Mouse (Mus musculus): Measurements from ENCODE around the gene Tnk1. TPM values are rescaled to one million over a fixed set of nuclear protein-coding genes. Genes with fewer than 3 reads are reported as not detected.

Gene Tnk1
- total and polyA plus RNA-seq, 3 experiments, result 0.25 to 0.35 TPM; not detected in 1

GRCm38 (mm10) chr11:69815155-69815554, 43.4 kb downstream of the Tnk1 start, which contains the start of gene Gm39566:
Gene Gm39566, minus strand, starts transcription at chr11:69815298.
- DNase-seq (ENCODE audit: low read depth, low spot score), result no peak
- Histone ChIP-seq H3K36me3 (ENCODE audit: control insufficient read depth in 1 of 2, insufficient read depth in 2 of 2, low read length in 2 of 2) (no peaks in the 10 kb centered on the region), H3K4me1 (ENCODE audit: control insufficient read depth in 1 of 2, insufficient read depth in 2 of 2, low read length in 2 of 2) (no peaks in the 10 kb centered on the region), H3K27me3 (ENCODE audit: control insufficient read depth in 1 of 2, insufficient read depth in 2 of 2, low read length in 2 of 2) (peaks cover 2 to 5% of the 10 kb centered on the region in 2 experiments), H3K9me3 (replicated peaks; ENCODE audit: insufficient read depth, low read length) (no peaks in the 10 kb centered on the region), H3K79me2 (ENCODE audit: control insufficient read depth, insufficient read depth, low read length, poor library complexity) (no peaks in the 10 kb centered on the region), H3K27ac (ENCODE audit: control insufficient read depth, low read depth, low read length) (no peak within 1 kb of the TSS), H3K9ac (ENCODE audit: control insufficient read depth, low read depth, low read length, poor library complexity, severe bottlenecking) (no peak within 1 kb of the TSS), H3K4me3 (ENCODE audit: control insufficient read depth in 1 of 2, insufficient read depth in 1 of 2, low read depth in 2 of 2, low read length in 2 of 2) (no peak within 1 kb of the TSS)
- 0 out of 2 replicates have a peak, but pooled peaks have one; percentile 22 for TF ChIP-seq ZC3H11A (IDR thresholded peaks at IDR 0.05; ENCODE audit: low read depth, low read length)
- 0 out of 2 replicates have a peak, but pooled peaks have one; percentile 38 for TF ChIP-seq MAZ (IDR thresholded peaks at IDR 0.05; ENCODE audit: low read depth, low read length)
- no peak for TF ChIP-seq RCOR1 (IDR thresholded peaks at IDR 0.05; ENCODE audit: low read depth, low read length)
- peak; percentile 10 for TF ChIP-seq RAD21 (IDR thresholded peaks at IDR 0.05; ENCODE audit: low read depth, low read length)
- TF ChIP-seq MYC (IDR thresholded peaks at IDR 0.05; ENCODE audit: low read depth, low read length), result no peak
- TF ChIP-seq ZMIZ1 (IDR thresholded peaks at IDR 0.05; ENCODE audit: low read depth, low read length), result no peak
- no peak for TF ChIP-seq TAL1 (IDR thresholded peaks at IDR 0.05; ENCODE audit: low read length)
- TF ChIP-seq SMC3 (IDR thresholded peaks at IDR 0.05; ENCODE audit: low read depth, low read length), result 0 out of 2 replicates have a peak, but pooled peaks have one; percentile 30
- no peak for TF ChIP-seq TBP (IDR thresholded peaks at IDR 0.05; ENCODE audit: low read depth, low read length)
- TF ChIP-seq CTCF (IDR thresholded peaks at IDR 0.05 in 2 of 3, conservative IDR thresholded peaks at IDR 0.05 in 1 of 3; ENCODE audit: control insufficient read depth in 1 of 3, insufficient read depth in 1 of 3, low read depth in 2 of 3, low read length in 3 of 3, poor library complexity in 1 of 3, severe bottlenecking in 1 of 3), result peak in 2 of 3 experiments; percentile 29 to 31; a peak in 3 of 6 replicates

GRCm38 (mm10) chr11:69810280-69810679, 48.2 kb downstream of the Tnk1 start:
- H3K79me2 ChIP-seq (ENCODE audit: control insufficient read depth, insufficient read depth, low read length, poor library complexity), result no peaks in the 10 kb centered on the region
- no peak overlapping the region for H3K4me3 ChIP-seq (ENCODE audit: control insufficient read depth in 1 of 2, insufficient read depth in 1 of 2, low read depth in 2 of 2, low read length in 2 of 2)
- H3K4me1 ChIP-seq (ENCODE audit: control insufficient read depth in 1 of 2, insufficient read depth in 2 of 2, low read length in 2 of 2), result no peaks in the 10 kb centered on the region
- peaks cover 2 to 3% of the 10 kb centered on the region in 2 experiments for H3K27me3 ChIP-seq (ENCODE audit: control insufficient read depth in 1 of 2, insufficient read depth in 2 of 2, low read length in 2 of 2)
- TF ChIP-seq ZC3H11A (IDR thresholded peaks at IDR 0.05; ENCODE audit: low read depth, low read length), result peak; percentile 15; the same call in 1 of the 2 replicates
- peak; percentile 59 for TF ChIP-seq SMC3 (IDR thresholded peaks at IDR 0.05; ENCODE audit: low read depth, low read length)
- no peak for TF ChIP-seq ZNF384 (IDR thresholded peaks at IDR 0.05; ENCODE audit: low read depth, low read length)
- TF ChIP-seq CTCF (IDR thresholded peaks at IDR 0.05 in 2 of 3, conservative IDR thresholded peaks at IDR 0.05 in 1 of 3; ENCODE audit: control insufficient read depth in 1 of 3, insufficient read depth in 1 of 3, low read depth in 2 of 3, low read length in 3 of 3, poor library complexity in 1 of 3, severe bottlenecking in 1 of 3), result peak in 2 of 3 experiments; percentile 35 to 52; a peak in 4 of 6 replicates
- peak; percentile 45 for TF ChIP-seq RAD21 (IDR thresholded peaks at IDR 0.05; ENCODE audit: low read depth, low read length)
- no peak for TF ChIP-seq MYC (IDR thresholded peaks at IDR 0.05; ENCODE audit: low read depth, low read length)
- H3K9me3 ChIP-seq (replicated peaks; ENCODE audit: insufficient read depth, low read length), result no peaks in the 10 kb centered on the region
- H3K9ac ChIP-seq (ENCODE audit: control insufficient read depth, low read depth, low read length, poor library complexity, severe bottlenecking), result no peak overlapping the region
- no peak for DNase-seq (ENCODE audit: low read depth, low spot score)
- no peak overlapping the region for H3K27ac ChIP-seq (ENCODE audit: control insufficient read depth, low read depth, low read length)
- no peaks in the 10 kb centered on the region for H3K36me3 ChIP-seq (ENCODE audit: control insufficient read depth in 1 of 2, insufficient read depth in 2 of 2, low read length in 2 of 2)

- no peak overlapping the region for H3K4me3 ChIP-seq (ENCODE audit: control insufficient read depth in 1 of 2, insufficient read depth in 1 of 2, low read depth in 2 of 2, low read length in 2 of 2)
- peaks cover 0 to 7% of the 10 kb centered on the region in 2 experiments; a peak in 2 of 4 replicates for H3K4me1 ChIP-seq (ENCODE audit: control insufficient read depth in 1 of 2, insufficient read depth in 2 of 2, low read length in 2 of 2)
- no peak overlapping the region for H3K9ac ChIP-seq (ENCODE audit: control insufficient read depth, low read depth, low read length, poor library complexity, severe bottlenecking)
- no peak overlapping the region for H3K27ac ChIP-seq (ENCODE audit: control insufficient read depth, low read depth, low read length)
- H3K9me3 ChIP-seq (replicated peaks; ENCODE audit: insufficient read depth, low read length), result no peaks in the 10 kb centered on the region
- H3K36me3 ChIP-seq (ENCODE audit: control insufficient read depth in 1 of 2, insufficient read depth in 2 of 2, low read length in 2 of 2), result no peaks in the 10 kb centered on the region
- H3K27me3 ChIP-seq (ENCODE audit: control insufficient read depth in 1 of 2, insufficient read depth in 2 of 2, low read length in 2 of 2), result peaks cover 2 to 3% of the 10 kb centered on the region in 2 experiments
- H3K79me2 ChIP-seq (ENCODE audit: control insufficient read depth, insufficient read depth, low read length, poor library complexity), result peaks cover 5% of the 10 kb centered on the region; the same call in 1 of the 2 replicates
- TF ChIP-seq SMC3 (IDR thresholded peaks at IDR 0.05; ENCODE audit: low read depth, low read length) (no peak), USF1 (IDR thresholded peaks at IDR 0.05; ENCODE audit: low read depth, low read length) (no peak), BHLHE40 (IDR thresholded peaks at IDR 0.05; ENCODE audit: borderline replicate concordance, low read depth, low read length) (no peak), MYB (IDR thresholded peaks at IDR 0.05; ENCODE audit: low read depth, low read length) (no peak), ZMIZ1 (IDR thresholded peaks at IDR 0.05; ENCODE audit: low read depth, low read length) (no peak), ELF1 (IDR thresholded peaks at IDR 0.05; ENCODE audit: low read depth, low read length) (no peak), RAD21 (IDR thresholded peaks at IDR 0.05; ENCODE audit: low read depth, low read length) (no peak), KAT2A (conservative IDR thresholded peaks at IDR 0.05; ENCODE audit: low read depth, low read length) (no peak)
- DNase-seq (ENCODE audit: low read depth, low spot score), result no peak
Observed at GRCm38 (mm10) chr11:69807641-69808040, 50.9 kb downstream of the Tnk1 start.

All from MEL (cell line).